Mouse (Mus musculus) gastrocnemius, postnatal 10 days (tissue): ENCODE measurements at regions not wholly inside any gene's neighbourhood (a gene's known extent, or its start where the extent isn't known, plus 50 kb on each side); places are given as distances from the start of the nearest gene placed in this dataset.

ENCODE experiments used
- DNase-seq: peaks from one replicate; pipeline ENCODE4 v3.0.0; 2021; ENCODE audit warnings: mixed read lengths

- no peak for DNase-seq
These were observed 88.6 kb upstream of the Mycn start for GRCm38 (mm10) chr12:13030333-13030732.

GRCm38 (mm10) chr12:13028086-13028485 is 86.4 kb upstream of the Mycn start:
- DNase-seq: no peak

- peak; percentile 58 for DNase-seq
These were observed 84.4 kb upstream of the Mycn start for GRCm38 (mm10) chr12:13026041-13026580.

DNA sequence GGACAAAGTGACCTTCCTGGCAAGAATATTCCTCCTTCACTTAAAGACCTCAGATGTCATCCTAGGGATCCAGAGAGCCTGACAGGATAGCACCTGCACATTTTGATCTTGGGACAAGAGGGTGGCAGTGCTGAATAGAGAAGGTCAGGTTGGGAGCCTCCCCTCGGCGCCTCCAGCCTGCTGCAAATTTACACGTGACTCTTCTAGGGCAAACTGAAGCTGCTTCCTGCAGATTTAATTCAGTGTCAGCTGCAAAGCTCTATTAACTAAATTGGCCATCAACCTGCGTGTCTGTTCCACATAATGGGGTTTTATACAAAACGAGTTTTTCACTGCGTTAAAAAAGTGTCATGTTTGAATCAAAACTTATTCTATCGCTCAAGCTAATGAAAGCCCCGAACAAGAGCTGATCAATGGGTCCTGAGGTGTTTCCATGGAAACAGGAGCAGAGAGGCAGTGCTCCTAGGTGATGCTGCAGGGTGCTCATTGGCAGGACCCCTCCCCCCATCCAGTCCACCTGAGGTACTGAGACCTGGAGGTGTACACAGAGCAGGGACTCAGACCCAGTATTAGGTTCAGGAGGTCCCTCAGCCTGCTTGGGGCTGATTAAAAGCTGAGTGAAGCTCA is 82.6 kb upstream of the Mycn start:
- no peak for DNase-seq

DNA sequence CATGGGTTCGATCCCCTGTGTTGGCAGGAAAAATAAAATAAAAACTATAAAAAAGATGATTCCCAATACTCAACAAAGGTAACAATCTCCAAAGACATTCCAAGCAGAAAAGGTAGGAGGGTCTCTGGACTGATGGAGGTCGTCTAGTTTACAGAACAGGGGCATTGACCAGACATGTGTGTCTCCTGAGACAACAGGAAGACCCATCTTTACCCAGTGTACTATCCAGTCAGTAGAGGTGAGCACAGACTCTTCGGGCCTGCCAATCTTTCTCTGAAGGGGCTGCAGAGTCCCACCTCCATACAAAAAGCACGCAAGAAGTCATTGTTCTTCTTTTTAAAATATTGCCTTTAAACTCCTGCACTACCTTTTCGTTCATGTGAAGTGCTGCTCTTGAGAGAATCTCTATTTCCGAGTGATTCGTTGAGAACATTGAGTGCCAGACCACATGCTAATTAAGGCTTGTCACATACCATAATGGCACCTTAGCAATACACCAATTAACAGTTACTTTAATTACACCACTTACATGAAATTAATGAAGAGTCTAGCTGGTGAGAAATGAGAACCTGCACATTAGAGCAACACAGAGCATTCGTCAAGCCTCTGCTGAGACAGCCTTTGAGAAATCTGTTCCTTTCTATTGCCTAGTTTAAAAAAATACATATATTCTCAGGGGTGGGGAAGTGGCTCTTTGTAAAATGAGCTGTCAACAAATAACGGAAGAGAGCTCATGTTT is 69.5 kb upstream of the Mycn start:
- DNase-seq: no peak

DNA sequence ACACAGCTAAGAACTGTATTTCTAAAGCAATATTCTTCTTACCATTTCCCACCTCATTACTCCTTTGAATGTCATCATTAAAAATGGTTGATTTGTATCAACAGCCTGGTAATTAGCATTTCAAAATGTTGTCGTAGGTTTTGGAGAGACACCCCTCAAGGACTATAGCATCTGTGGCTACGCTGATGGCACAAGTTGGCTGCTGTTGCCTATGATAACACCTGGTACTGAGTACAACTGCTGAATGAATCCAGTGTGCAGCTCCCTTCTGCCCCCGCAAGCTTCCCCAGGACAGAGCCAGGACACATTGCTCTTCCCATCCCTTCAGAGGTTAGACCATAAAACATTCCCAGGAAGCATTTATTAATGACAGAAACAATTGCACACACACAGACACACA is 68.7 kb upstream of the Mycn start:
- no peak for DNase-seq

GRCm38 (mm10) chr12:13009470-13009869 is 67.8 kb upstream of the Mycn start:
- peak; percentile 35 for DNase-seq

DNA sequence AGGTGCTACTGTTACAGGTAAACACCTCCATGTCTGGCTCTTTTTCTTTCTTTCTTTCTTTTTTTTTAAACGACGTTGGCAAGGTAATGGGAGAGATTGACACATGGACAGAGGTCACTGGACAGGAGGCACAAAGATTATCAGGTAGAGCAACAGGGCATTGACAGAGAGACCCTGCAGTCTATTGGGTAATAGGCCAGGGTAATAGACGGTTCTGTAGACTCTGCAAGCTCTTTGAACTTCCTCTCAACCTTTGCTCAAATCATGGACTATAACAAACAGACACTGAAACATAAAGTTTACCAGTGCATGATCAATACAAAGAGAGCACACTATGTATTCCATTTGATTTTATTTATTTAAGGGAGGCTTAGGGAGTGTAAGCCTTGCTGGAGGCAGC is 61.0 kb upstream of the Mycn start:
- DNase-seq: no peak

GRCm38 (mm10) chr12:13002069-13002590 is 60.4 kb upstream of the Mycn start:
- no peak for DNase-seq

DNA sequence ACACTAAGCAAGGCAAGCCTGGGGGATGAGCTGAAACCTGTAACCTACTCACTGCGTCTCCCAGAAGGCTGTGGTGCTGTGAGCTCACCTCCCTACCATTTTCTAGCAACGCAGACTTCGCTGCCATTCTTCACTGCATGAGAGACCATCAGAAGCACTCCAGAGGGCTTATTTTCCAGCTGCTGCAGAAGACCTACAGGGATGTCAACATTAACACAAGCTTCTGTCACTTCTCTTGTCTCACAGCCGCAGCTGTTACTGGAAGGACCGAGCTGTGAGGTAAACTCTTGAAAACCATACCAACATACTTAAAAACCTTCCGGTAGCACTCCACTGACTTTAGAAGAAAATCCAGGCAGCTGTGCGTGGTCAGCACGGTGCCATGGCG is 54.3 kb upstream of the Mycn start:
- no peak for DNase-seq

- DNase-seq: peak; percentile 40
These were observed 53.6 kb upstream of the Mycn start for GRCm38 (mm10) chr12:12995061-12995973.

DNA sequence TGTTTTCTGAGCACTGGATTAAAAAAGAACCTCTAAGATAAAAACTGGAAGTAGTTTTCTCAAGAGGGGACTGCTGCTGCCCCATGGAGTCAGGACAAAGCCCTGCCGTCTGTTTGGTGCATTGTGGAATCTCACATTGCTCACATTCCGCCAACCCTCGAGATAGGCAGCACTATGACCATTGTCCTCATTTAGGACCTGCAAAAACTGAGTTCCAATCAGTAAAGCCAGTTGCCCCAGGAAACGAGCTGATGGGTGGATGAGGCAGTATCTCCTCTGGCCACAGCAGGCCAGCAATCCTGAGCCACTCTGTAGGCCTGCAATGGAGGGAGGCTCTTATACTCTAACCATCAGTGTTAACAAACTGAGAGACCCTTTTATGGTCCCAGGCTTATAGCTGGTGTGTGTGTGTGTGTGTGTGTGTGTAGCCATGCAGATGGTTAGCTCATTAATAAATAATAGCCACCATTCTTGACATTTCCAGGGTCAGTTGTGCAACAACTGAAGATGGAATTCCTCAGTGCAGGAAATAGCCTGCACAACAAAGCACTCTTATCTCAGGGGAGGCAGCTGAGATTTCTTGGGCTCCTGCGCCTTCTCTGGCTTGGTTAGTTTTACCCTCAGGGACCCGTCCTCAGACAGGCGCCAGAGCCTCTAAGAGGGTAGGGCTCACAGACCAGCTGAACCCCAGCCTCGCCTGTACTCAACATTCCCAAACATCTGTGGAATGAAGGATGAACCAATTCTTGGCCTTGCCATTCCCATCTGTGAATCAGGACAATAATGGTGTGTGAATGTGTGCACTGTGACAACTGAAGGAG is 52.4 kb upstream of the Mycn start:
- no peak for DNase-seq
